Mouse (Mus musculus) spleen, adult 2 months (tissue): ENCODE measurements around the gene Mapk3.

Experiments used
- CTCF ChIP-seq: fragments of 200-500 bp; IDR thresholded peaks from 2 replicates; pipeline ENCODE4 v1.5.1; 2011; ENCODE audit warnings: mild to moderate bottlenecking, inconsistent platforms; ENCODE audit not compliant: insufficient read depth, insufficient read length, insufficient replicate concordance; ENCODE audit errors: extremely low read depth
- POLR2A ChIP-seq: fragments of 200-500 bp; IDR thresholded peaks from 2 replicates; pipeline ENCODE4 v1.6.1; 2011; ENCODE audit warnings: low read depth, low read length, inconsistent platforms

- TF ChIP-seq CTCF = no peak
- TF ChIP-seq POLR2A = no peak
Measured at GRCm38 (mm10) chr7:126781661-126782370, 22.4 kb downstream of the Mapk3 start.
